Mouse (Mus musculus): ENCODE data around the gene Dctn5. TPM values are rescaled to one million over a fixed set of nuclear protein-coding genes. Genes with fewer than 3 reads are reported as not detected.

Dctn5 gene
- polyA plus RNA-seq, 1 experiment from 2014 or later, result 122 TPM

DNA sequence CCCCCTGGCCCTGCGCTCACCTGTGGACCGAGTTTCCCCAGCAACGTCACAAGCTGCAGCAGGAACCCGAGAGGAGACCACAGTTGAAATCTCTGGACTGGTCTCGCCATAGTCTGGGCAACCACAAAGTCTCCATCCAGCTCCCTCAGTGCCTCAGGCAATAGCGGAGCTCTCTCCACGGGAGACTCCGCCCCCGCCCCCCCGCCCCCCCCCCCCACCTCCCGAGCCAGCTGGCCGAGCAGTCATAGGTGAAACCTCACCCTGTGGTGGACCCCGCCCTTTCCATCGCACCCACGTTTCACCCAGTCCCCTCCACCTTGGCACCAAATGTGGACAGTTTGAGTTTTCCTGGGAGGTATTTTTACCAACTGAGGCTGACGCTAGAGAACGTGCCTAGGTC lies 53.2 kb downstream of the Dctn5 start, which contains the start of gene Ern2:
Ern2 (minus strand) TSS at position 165 of the 400 bp plus-strand sequence.
- H3K4me1 ChIP-seq (ENCODE audit: control insufficient read depth, insufficient read depth, low read length), result no peaks in the 10 kb centered on the region
- H3K36me3 ChIP-seq (ENCODE audit: control insufficient read depth, insufficient read depth, low read length), result no peaks in the 10 kb centered on the region
- no peaks in the 10 kb centered on the region for H3K27me3 ChIP-seq (replicated peaks; ENCODE audit: control insufficient read depth, insufficient read depth, low read length)
- 0 out of 2 replicates have a peak within 1 kb of the TSS, but pooled peaks have one; percentile 21 for H3K4me2 ChIP-seq (ENCODE audit: low read depth, low read length)
- peak; percentile 40 for ATAC-seq
- H3K4me3 ChIP-seq (ENCODE audit: low read length), result peak within 1 kb of the TSS; percentile 18
- H3K27ac ChIP-seq (ENCODE audit: low read length), result no peak within 1 kb of the TSS
- WGBS, result 11% methylated on average over 17 of the region's 17 CpGs
- no peak within 1 kb of the TSS for H3K9ac ChIP-seq (ENCODE audit: low read depth, low read length)
- no peaks in the 10 kb centered on the region for H3K9me3 ChIP-seq (ENCODE audit: control insufficient read depth, low read length)

DNA sequence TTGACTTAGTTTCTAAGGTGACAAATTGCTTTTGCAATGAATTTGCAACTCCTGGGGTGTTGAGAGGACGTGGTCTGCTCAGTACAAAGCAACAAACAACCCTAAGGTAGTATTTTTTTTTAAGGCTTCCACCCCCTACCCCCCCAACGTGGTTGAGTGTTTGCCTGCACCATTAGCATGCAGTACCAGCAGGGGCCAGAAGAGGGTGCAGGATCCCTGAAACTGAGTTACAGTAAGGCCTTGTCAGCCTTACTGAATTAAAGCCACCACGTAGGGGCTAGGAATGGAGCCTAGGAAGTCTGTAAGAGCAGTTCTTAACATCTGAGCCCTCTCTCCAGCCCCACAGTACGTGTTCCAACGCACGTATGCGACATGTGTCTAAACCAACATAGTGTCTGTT lies 56.6 kb downstream of the Dctn5 start:
- Histone ChIP-seq H3K27me3 (replicated peaks; ENCODE audit: control insufficient read depth, insufficient read depth, low read length) (no peaks in the 10 kb centered on the region), H3K27ac (ENCODE audit: low read length) (no peak overlapping the region), H3K4me1 (ENCODE audit: control insufficient read depth, insufficient read depth, low read length) (no peaks in the 10 kb centered on the region), H3K9me3 (ENCODE audit: control insufficient read depth, low read length) (no peaks in the 10 kb centered on the region), H3K4me3 (ENCODE audit: low read length) (no peak overlapping the region), H3K36me3 (ENCODE audit: control insufficient read depth, insufficient read depth, low read length) (no peaks in the 10 kb centered on the region), H3K9ac (ENCODE audit: low read depth, low read length) (no peak overlapping the region), H3K4me2 (ENCODE audit: low read depth, low read length) (no peak overlapping the region)
- WGBS, result 34% methylated on average over 7 of the region's 7 CpGs
- ATAC-seq, result no peak

DNA sequence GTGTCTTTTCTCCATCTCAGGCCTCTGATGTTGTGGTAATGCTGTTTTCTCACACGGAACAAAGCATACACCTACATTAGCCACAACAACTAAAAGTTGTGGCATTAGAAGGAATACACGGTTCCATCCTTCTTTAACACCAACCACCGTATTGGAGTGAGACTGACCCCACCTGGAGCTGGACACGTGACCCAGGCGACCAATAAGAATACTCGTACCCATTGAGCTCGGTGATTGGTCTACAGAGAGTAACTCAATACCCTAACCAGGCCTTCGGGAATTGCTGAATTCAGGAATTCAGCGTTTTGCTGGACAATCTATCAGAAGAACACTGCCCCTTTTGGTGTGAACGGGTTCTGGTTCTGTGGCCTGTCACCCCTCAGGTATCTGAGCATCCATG lies 58.3 kb downstream of the Dctn5 start:
- Histone ChIP-seq H3K4me2 (ENCODE audit: low read depth, low read length) (no peak overlapping the region), H3K9me3 (ENCODE audit: control insufficient read depth, low read length) (no peaks in the 10 kb centered on the region), H3K36me3 (ENCODE audit: control insufficient read depth, insufficient read depth, low read length) (no peaks in the 10 kb centered on the region), H3K27me3 (replicated peaks; ENCODE audit: control insufficient read depth, insufficient read depth, low read length) (no peaks in the 10 kb centered on the region), H3K27ac (ENCODE audit: low read length) (no peak overlapping the region), H3K4me1 (ENCODE audit: control insufficient read depth, insufficient read depth, low read length) (no peaks in the 10 kb centered on the region), H3K9ac (ENCODE audit: low read depth, low read length) (no peak overlapping the region), H3K4me3 (ENCODE audit: low read length) (no peak overlapping the region)
- WGBS, result 61% methylated on average over 10 of the region's 10 CpGs
- no peak for ATAC-seq

DNA sequence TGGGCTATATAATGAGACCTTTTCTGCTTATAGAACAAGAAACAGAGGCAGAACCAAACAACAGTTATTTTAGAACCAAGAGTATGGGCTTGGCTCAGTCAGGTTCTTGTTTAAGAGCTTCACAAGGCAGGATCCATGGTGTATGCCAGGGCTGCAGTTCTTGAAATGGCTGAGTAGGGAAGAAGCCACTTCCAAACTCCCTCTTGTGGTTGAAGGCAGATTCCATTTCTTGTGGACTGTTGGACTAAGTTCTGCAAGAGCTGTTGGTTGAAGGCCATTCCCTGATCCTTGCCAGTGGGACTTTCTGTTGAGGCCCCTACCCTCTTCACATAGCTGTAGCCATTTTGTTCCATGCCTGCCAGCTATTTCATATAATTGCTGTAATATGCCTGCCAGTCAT lies 61.1 kb downstream of the Dctn5 start:
- Histone ChIP-seq H3K27me3 (replicated peaks; ENCODE audit: control insufficient read depth, insufficient read depth, low read length) (no peaks in the 10 kb centered on the region), H3K9ac (ENCODE audit: low read depth, low read length) (no peak overlapping the region), H3K36me3 (ENCODE audit: control insufficient read depth, insufficient read depth, low read length) (no peaks in the 10 kb centered on the region), H3K4me1 (ENCODE audit: control insufficient read depth, insufficient read depth, low read length) (no peaks in the 10 kb centered on the region), H3K4me3 (ENCODE audit: low read length) (no peak overlapping the region), H3K9me3 (ENCODE audit: control insufficient read depth, low read length) (no peaks in the 10 kb centered on the region), H3K27ac (ENCODE audit: low read length) (no peak overlapping the region), H3K4me2 (ENCODE audit: low read depth, low read length) (no peak overlapping the region)
- no peak for ATAC-seq

- 73% methylated on average over 9 of the region's 9 CpGs for WGBS
- Histone ChIP-seq H3K4me2 (ENCODE audit: low read depth, low read length) (no peak overlapping the region), H3K27ac (ENCODE audit: low read length) (no peak overlapping the region), H3K4me1 (ENCODE audit: control insufficient read depth, insufficient read depth, low read length) (no peaks in the 10 kb centered on the region), H3K4me3 (ENCODE audit: low read length) (no peak overlapping the region), H3K27me3 (replicated peaks; ENCODE audit: control insufficient read depth, insufficient read depth, low read length) (no peaks in the 10 kb centered on the region), H3K9ac (ENCODE audit: low read depth, low read length) (no peak overlapping the region), H3K36me3 (ENCODE audit: control insufficient read depth, insufficient read depth, low read length) (no peaks in the 10 kb centered on the region), H3K9me3 (ENCODE audit: control insufficient read depth, low read length) (no peaks in the 10 kb centered on the region)
- ATAC-seq, result peak; percentile 67
Measured at GRCm38 (mm10) chr7:122196771-122197170, 63.9 kb downstream of the Dctn5 start.

DNA sequence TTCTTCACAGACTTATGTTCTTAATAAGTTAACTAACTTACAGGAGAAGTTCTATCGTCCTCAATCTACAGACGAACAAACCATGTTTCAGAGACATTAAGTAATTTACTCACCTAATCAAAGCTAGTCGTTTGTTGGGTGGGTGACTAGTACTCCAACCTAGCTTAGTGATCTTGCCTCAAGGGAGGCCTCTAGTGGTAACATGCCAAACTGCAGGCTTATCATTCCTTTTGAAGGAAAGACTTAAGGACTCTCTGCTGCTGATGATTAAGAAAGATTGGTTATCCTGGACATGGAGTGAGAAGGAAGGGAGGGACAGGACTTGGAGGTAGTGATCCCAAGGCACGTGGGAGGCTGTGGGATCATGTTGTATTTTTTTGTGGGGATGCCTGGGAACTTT lies 64.5 kb downstream of the Dctn5 start:
- H3K4me1 ChIP-seq (ENCODE audit: control insufficient read depth, insufficient read depth, low read length), result no peaks in the 10 kb centered on the region
- no peaks in the 10 kb centered on the region for H3K27me3 ChIP-seq (replicated peaks; ENCODE audit: control insufficient read depth, insufficient read depth, low read length)
- H3K4me3 ChIP-seq (ENCODE audit: low read length), result no peak overlapping the region
- ATAC-seq, result 0 out of 2 replicates have a peak, but pooled peaks have one; percentile 22
- H3K4me2 ChIP-seq (ENCODE audit: low read depth, low read length), result no peak overlapping the region
- H3K27ac ChIP-seq (ENCODE audit: low read length), result no peak overlapping the region
- no peaks in the 10 kb centered on the region for H3K9me3 ChIP-seq (ENCODE audit: control insufficient read depth, low read length)
- no peaks in the 10 kb centered on the region for H3K36me3 ChIP-seq (ENCODE audit: control insufficient read depth, insufficient read depth, low read length)
- 33% methylated on average over 4 of the region's 4 CpGs for WGBS
- H3K9ac ChIP-seq (ENCODE audit: low read depth, low read length), result no peak overlapping the region

Other genes with a start within 250 kb of the Dctn5 start
- gene Cog7, start 151.3 kb upstream of the Dctn5 start, polyA plus RNA-seq (2015; fragmentation: Nextera tagmentation; extraction: Ambion mirVana), result 22.1 and 25.6 TPM in 2 replicates
- gene Gga2, start 111.8 kb upstream of the Dctn5 start, polyA plus RNA-seq (2015; fragmentation: Nextera tagmentation; extraction: Ambion mirVana), result 118 and 132 TPM in 2 replicates
- 39.5 and 45.3 TPM in 2 replicates for gene Ubfd1, start 65.9 kb upstream of the Dctn5 start, polyA plus RNA-seq (2015; fragmentation: Nextera tagmentation; extraction: Ambion mirVana)
- gene Ears2, start 65.8 kb upstream of the Dctn5 start, polyA plus RNA-seq (2015; fragmentation: Nextera tagmentation; extraction: Ambion mirVana), result 19.4 and 20.7 TPM in 2 replicates
- 981 and 993 TPM in 2 replicates for gene Ndufab1, start 31.2 kb upstream of the Dctn5 start, polyA plus RNA-seq (2015; fragmentation: Nextera tagmentation; extraction: Ambion mirVana)
- 9.1 and 10.8 TPM in 2 replicates for gene Palb2, start 56 bp upstream of the Dctn5 start, polyA plus RNA-seq (2015; fragmentation: Nextera tagmentation; extraction: Ambion mirVana)
- gene Plk1, start 26.4 kb downstream of the Dctn5 start, polyA plus RNA-seq (2015; fragmentation: Nextera tagmentation; extraction: Ambion mirVana), result 103 and 117 TPM in 2 replicates
- 8.5 and 9.4 TPM in 2 replicates for gene Ern2, start 53.2 kb downstream of the Dctn5 start, polyA plus RNA-seq (2015; fragmentation: Nextera tagmentation; extraction: Ambion mirVana)
- gene Chp2, start 86.5 kb downstream of the Dctn5 start, polyA plus RNA-seq (2015; fragmentation: Nextera tagmentation; extraction: Ambion mirVana), result 9.6 and 10.1 TPM in 2 replicates
- gene Prkcb, start 155.7 kb downstream of the Dctn5 start, polyA plus RNA-seq (2015; fragmentation: Nextera tagmentation; extraction: Ambion mirVana), result 4.1 and 7.2 TPM in 2 replicates

Data from intestine, embryonic 16.5 days (tissue).